Mouse (Mus musculus) megakaryocyte, embryonic 14.5 days (primary cell): ENCODE data around the gene Asb1.

Source experiments
- FLI1 ChIP-seq: IDR thresholded peaks from 2 replicates; pipeline ENCODE4 v1.6.1; 2012; ENCODE audit warnings: low read length, inconsistent platforms, mixed read lengths
- GATA1 ChIP-seq: IDR thresholded peaks from 3 replicates; pipeline ENCODE4 v1.6.1; 2012; ENCODE audit warnings: mixed read lengths, low read length, inconsistent platforms, borderline replicate concordance

- TF ChIP-seq GATA1 (no peak), FLI1 (no peak)
Observed at GRCm38 (mm10) chr1:91574208-91574607, 33.9 kb downstream of the Asb1 start.
